Mouse (Mus musculus) hindbrain, embryonic 13.5 days (tissue): Measurements from ENCODE around the gene 2410004B18Rik. TPM values are rescaled to one million over a fixed set of nuclear protein-coding genes. Genes with fewer than 3 reads are reported as not detected.

ENCODE experiments used
- polyA plus RNA-seq: library from polyadenylated mRNA; unstranded; fragments of >200 nt; fragmentation: Nextera tagmentation; extraction: Ambion mirVana; gene quantifications from 2 replicates; pipeline ENCODE4 v1.2.1, GENCODE M21; 2015

The 2410004B18Rik gene
- polyA plus RNA-seq, 1 experiment from 2014 or later, result 74.1 TPM

Other genes starting within 250 kb of the 2410004B18Rik start
- gene Ddah1, start 179.3 kb upstream of the 2410004B18Rik start, polyA plus RNA-seq, result 70.1 and 75.7 TPM in 2 replicates
- 38.4 and 40.9 TPM in 2 replicates for gene Bcl10, start 15.2 kb upstream of the 2410004B18Rik start, polyA plus RNA-seq
- gene Syde2, start 49.9 kb downstream of the 2410004B18Rik start, polyA plus RNA-seq, result 0.31 and 0.36 TPM in 2 replicates
- 1.7 and 2.0 TPM in 2 replicates for gene Wdr63, start 170.1 kb downstream of the 2410004B18Rik start, polyA plus RNA-seq
- 0.53 and 0.66 TPM in 2 replicates for gene Mcoln3, start 179.4 kb downstream of the 2410004B18Rik start, polyA plus RNA-seq
- gene Mcoln2, start 211.8 kb downstream of the 2410004B18Rik start, polyA plus RNA-seq, result 0.27 and 0.47 TPM in 2 replicates